Mouse (Mus musculus) limb, embryonic 10.5 days (tissue): ENCODE measurements around the gene Plekha5. TPM values are rescaled to one million over a fixed set of nuclear protein-coding genes. Genes with fewer than 3 reads are reported as not detected.

ENCODE experiments used
- DNase-seq: peaks from one replicate; pipeline ENCODE4 v3.0.0-alpha.2; 2017; ENCODE audit warnings: low spot score
- H3K27ac ChIP-seq: fragments of 300-500 bp; sonication (generic); 2 replicates; pipeline ENCODE4 v1.5.1; 2016; ENCODE audit warnings: mild to moderate bottlenecking
- H3K27me3 ChIP-seq: fragments of 300-500 bp; sonication (generic); 2 replicates; pipeline ENCODE4 v1.6.1; 2016; ENCODE audit warnings: low read depth, mild to moderate bottlenecking; ENCODE audit not compliant: poor library complexity, severe bottlenecking
- H3K36me3 ChIP-seq: fragments of 300-500 bp; sonication (generic); 2 replicates; pipeline ENCODE4 v1.6.1; 2016; ENCODE audit warnings: mild to moderate bottlenecking, moderate library complexity
- H3K4me1 ChIP-seq: fragments of 300-500 bp; sonication (generic); 2 replicates; pipeline ENCODE4 v1.6.1; 2016
- H3K4me3 ChIP-seq: fragments of 300-500 bp; sonication (generic); 2 replicates; pipeline ENCODE4 v1.5.1; 2016; ENCODE audit warnings: mild to moderate bottlenecking, moderate library complexity
- H3K9me3 ChIP-seq: fragments of 300-500 bp; sonication (generic); replicated peaks from 2 replicates; pipeline ENCODE4 v1.6.1; 2016; ENCODE audit warnings: mild to moderate bottlenecking
- WGBS: fragments of 180-500 bp; shearing (Covaris S2); methylation state at CpG from one replicate; pipeline ENCODE4 v1.1.7; 2016; 5-methylcytosine and 5-hydroxymethylcytosine counted together
- polyA plus RNA-seq: library from polyadenylated mRNA; unstranded; fragments of >200 nt; fragmentation: Nextera tagmentation; extraction: Ambion mirVana; gene quantifications from 2 replicates; pipeline ENCODE4 v1.2.1, GENCODE M21; 2016

The Plekha5 gene
- polyA plus RNA-seq, 1 experiment from 2014 or later: 44.3 TPM

DNA sequence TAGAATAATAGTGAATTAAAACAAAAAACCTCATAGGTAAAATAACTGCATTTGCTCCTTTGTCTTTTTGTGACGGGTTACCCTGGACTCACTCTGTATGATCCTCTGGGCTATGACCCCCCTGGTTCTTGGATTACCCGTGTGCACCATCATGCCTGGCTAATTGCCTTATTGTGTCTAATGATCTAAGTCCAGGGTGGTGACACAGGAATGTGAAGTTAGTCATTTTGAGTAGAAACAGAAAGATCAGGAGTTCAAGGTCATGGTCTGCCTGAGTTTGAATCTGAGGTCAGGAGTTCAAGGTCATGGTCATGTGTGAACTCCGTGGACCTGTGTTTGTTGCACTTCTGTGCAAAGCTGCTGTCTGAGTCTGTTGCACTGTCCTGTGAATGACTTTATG, 181.9 kb downstream of the Plekha5 start:
- Histone ChIP-seq H3K27ac (no peak overlapping the region), H3K27me3 (no peaks in the 10 kb centered on the region), H3K4me1 (peaks cover 13% of the 10 kb centered on the region), H3K36me3 (no peaks in the 10 kb centered on the region), H3K9me3 (no peaks in the 10 kb centered on the region), H3K4me3 (no peak overlapping the region)
- 68% methylated on average over 3 of the region's 3 CpGs for WGBS
- no peak for DNase-seq

DNA sequence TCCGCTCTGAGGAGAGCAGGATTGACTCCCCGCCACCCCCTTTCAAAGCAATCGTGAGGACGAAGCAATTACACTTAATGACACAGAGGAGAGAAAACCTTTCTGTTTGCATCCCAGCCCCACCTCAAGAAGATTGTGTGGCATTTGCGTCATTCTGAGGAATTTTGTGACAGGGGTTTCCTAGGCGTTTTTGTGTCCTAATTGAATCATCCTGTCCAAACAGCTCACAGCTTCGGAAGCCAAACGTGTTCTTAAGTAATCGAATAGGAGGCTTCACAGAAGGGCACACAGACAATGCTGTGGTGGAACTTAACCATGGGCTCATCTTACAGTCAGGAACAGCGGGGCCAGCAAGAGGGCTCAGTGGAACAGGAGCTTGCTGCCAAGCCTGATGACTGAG, 182.7 kb downstream of the Plekha5 start:
- H3K27me3 ChIP-seq: no peaks in the 10 kb centered on the region
- no peaks in the 10 kb centered on the region for H3K9me3 ChIP-seq
- H3K4me3 ChIP-seq: no peak overlapping the region
- no peak for DNase-seq
- no peaks in the 10 kb centered on the region for H3K36me3 ChIP-seq
- WGBS: 54% methylated on average over 10 of the region's 10 CpGs
- no peak overlapping the region for H3K27ac ChIP-seq
- H3K4me1 ChIP-seq: peaks cover 13% of the 10 kb centered on the region

DNA sequence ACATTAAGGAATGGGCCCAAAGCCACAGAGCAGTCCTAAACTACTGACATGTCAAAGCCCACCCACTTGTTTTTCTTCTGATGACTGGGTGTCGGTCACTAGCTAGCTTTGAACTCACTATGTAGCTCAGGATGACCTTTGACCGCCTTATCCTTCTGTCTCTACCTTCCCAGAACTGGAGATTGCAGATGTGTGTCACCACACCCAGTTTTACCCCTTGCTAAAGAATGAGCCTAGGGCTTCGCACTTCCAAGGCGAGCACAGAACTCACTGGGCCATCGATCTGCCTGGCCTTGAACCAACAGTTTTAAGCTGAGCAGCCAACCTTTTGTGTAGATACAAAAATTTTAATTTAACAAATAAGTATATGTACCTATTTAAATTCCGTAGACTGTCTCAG, 184.8 kb downstream of the Plekha5 start:
- Histone ChIP-seq H3K4me3 (no peak overlapping the region), H3K27me3 (no peaks in the 10 kb centered on the region), H3K4me1 (peaks cover 3% of the 10 kb centered on the region; the same call in 1 of the 2 replicates), H3K9me3 (no peaks in the 10 kb centered on the region), H3K27ac (no peak overlapping the region), H3K36me3 (no peaks in the 10 kb centered on the region)
- no peak for DNase-seq
- WGBS: 90% methylated on average over 6 of the region's 6 CpGs

DNA sequence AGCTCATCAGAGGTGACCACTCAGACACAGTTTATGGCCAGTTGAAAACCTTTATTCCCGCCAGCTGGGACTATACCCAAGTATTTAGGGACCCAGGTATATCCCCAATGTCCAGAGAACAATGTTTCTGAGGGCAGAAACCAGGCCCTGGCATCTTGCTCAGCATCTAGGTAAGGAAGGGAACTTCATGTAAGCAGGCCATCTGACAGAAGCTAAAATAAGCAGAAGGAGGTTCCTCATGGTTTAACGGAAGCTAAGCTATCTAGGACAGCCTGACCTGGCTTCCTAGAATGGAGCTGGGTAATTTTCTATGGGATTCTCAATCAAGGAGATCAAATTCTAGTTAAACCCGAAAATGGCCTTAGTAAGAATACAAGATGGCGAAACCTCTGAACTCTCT, 185.7 kb downstream of the Plekha5 start:
- Histone ChIP-seq H3K27ac (no peak overlapping the region), H3K9me3 (no peaks in the 10 kb centered on the region), H3K36me3 (no peaks in the 10 kb centered on the region), H3K4me1 (no peaks in the 10 kb centered on the region), H3K27me3 (no peaks in the 10 kb centered on the region), H3K4me3 (no peak overlapping the region)
- DNase-seq: no peak
- WGBS: 82% methylated on average over 4 of the region's 4 CpGs

DNA sequence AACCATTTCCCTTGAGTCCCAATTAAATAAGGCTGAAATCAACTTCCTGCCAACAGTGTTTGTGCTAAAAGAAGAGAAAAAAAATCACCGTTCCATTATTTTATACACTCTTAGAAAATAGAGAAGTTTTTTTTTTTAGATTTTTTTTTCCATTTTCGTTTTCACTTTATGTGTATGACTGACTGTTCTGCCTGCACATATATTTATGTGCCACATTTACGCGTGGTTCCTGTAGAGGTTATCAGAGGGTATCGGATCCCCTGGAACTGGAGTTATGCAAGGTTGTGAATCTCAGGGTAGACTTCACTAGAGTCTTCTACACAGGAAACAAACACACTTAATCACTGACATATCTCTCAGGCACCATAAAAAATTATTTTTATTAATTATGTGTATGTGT, 186.3 kb downstream of the Plekha5 start:
- Histone ChIP-seq H3K9me3 (no peaks in the 10 kb centered on the region), H3K36me3 (no peaks in the 10 kb centered on the region), H3K27me3 (no peaks in the 10 kb centered on the region), H3K4me3 (no peak overlapping the region), H3K27ac (no peak overlapping the region), H3K4me1 (no peaks in the 10 kb centered on the region)
- 94% methylated on average over 5 of the region's 5 CpGs for WGBS
- no peak for DNase-seq

DNA sequence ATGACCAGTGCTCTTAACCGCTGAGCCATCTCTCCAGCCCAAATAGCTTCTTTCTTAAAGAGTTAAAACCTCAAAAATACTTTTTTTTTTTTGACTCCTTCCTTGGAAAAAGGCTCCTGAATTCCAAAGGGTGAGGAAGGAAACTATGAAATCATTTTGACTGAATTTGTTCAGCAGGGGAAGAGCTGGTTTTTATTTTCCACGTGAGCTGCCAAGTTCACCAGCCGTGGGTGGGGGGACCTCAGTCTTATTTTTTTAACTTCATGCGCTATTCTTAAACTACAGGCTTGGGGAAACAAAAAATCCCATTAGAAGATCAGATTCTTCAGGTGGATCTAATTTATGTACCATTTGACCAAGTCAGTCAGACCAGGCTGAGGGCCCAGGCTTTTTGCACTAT, 187.4 kb downstream of the Plekha5 start:
- no peaks in the 10 kb centered on the region for H3K36me3 ChIP-seq
- H3K27me3 ChIP-seq: no peaks in the 10 kb centered on the region
- DNase-seq: no peak
- H3K4me1 ChIP-seq: no peaks in the 10 kb centered on the region
- no peak overlapping the region for H3K27ac ChIP-seq
- WGBS: 90% methylated on average over 4 of the region's 4 CpGs
- H3K9me3 ChIP-seq: no peaks in the 10 kb centered on the region
- no peak overlapping the region for H3K4me3 ChIP-seq

DNA sequence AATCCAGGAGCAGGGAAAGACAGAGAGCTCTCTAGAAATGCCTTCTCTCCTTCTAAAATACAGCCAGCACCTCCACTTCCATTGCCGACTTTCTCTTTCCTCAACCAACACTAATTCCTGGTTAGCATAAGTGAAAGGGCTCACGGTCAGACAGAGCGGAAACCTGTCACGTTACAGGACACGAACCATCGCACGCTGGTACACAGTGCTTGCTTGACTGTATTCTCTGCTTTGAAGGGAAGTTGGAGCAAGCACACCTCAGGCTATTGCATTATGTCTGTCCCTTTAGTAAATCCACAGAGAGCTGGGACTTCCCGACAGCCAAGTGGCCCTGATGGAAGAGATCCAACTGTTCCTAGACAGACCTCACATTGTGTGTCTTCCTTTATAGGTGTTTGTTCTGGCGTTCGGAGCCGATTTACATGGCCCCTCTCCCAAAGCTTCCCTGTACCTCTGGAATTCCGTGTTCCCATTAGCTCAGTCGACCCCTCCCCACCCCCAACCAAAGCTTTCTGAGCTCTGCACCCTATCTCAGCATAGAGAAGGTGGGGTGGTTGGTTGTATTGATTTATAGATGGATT, 188.1 kb downstream of the Plekha5 start:
- no peaks in the 10 kb centered on the region for H3K9me3 ChIP-seq
- no peak for DNase-seq

DNA sequence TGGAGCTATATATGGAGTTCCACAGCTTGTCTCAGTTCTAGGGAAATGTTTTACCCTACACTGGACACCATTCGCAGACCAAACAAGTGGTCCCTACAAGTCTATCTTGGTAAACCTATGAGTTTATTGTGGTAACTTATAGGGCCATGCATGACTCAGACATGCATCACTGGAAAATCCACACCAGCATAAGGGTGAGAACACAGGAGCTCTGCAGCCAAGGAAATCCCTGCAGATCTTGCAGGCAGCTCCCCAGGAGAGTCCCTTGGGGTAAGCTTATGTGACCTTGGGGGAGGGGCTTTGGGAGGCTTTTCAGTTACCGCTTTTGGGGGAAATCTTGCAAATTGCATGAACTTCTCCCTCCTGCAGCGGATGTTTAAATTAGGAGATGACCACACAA, 190.0 kb downstream of the Plekha5 start:
- H3K36me3 ChIP-seq: no peaks in the 10 kb centered on the region
- no peaks in the 10 kb centered on the region for H3K27me3 ChIP-seq
- no peak for DNase-seq
- no peak overlapping the region for H3K4me3 ChIP-seq
- WGBS: 80% methylated on average over 3 of the region's 3 CpGs
- H3K9me3 ChIP-seq: no peaks in the 10 kb centered on the region
- no peak overlapping the region for H3K27ac ChIP-seq
- H3K4me1 ChIP-seq: no peaks in the 10 kb centered on the region

More for the DNA sequence above, 188.1 kb downstream of the Plekha5 start:
- 88% methylated on average over 13 of the region's 13 CpGs for WGBS
- Histone ChIP-seq H3K27ac (no peak overlapping the region), H3K36me3 (no peaks in the 10 kb centered on the region), H3K27me3 (no peaks in the 10 kb centered on the region), H3K4me3 (no peak overlapping the region), H3K4me1 (no peaks in the 10 kb centered on the region)

DNA sequence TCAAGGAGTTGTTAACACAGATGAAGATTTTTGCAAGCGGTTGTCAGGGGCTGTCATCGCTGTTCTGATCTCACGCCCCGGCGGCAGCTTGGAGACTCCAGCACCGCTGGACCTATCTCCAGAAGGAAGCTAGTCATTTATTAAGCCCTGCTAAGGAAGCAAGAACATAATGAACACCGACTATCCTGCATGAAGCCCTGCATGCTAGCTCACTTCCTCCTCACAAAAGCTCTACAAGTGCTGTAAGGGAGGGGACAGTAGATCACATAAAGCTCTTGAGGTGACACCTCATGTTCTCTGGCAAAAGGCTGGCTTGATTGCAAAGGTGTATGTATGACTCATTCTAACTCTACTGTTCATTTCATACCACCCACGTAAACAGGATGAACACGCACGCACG, 190.9 kb downstream of the Plekha5 start:
- Histone ChIP-seq H3K9me3 (no peaks in the 10 kb centered on the region), H3K27me3 (no peaks in the 10 kb centered on the region), H3K4me1 (no peaks in the 10 kb centered on the region), H3K4me3 (no peak overlapping the region), H3K27ac (no peak overlapping the region), H3K36me3 (no peaks in the 10 kb centered on the region)
- WGBS: 94% methylated on average over 11 of the region's 11 CpGs
- no peak for DNase-seq

DNA sequence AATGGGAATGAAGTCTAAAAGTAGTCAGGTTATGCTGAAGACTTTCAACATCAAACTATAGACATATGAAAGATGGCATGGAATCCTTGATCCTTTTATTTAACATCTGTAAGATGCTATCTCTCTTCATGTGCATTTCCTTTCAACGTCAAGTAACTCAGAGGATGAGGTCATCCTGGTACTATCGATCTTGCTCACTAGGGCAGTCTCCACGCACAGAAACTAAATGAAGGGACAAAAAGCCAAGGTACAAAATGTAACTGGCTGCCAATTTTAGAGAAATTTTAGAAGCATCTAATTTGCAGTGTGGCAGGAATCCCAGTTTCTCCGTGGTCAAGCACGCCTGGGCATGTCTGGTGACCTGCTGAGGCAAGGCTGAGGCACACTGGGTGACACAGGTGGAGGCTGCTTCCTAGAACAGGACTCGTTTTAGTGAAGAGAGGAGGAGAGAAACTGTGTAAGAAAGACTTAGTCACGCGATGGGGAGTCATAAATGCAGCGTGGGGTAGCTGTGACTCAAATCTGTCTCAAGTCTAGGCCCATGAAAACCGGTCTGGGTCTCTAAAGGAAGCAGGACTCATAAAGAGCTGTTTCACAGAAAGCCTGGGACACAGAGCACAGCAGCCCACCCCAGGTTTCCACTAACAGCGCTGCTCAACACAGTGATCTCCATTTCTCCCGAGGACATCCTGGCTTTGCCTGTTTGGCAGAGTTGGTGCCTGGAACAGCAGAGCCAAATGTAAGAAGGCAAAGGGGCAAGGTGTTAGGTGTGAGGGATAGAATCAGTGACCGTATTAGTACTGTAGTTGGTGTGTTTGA, 196.9 kb downstream of the Plekha5 start:
- peaks cover 12% of the 10 kb centered on the region for H3K4me1 ChIP-seq
- H3K9me3 ChIP-seq: no peaks in the 10 kb centered on the region
- H3K27me3 ChIP-seq: peaks cover 9% of the 10 kb centered on the region
- no peak overlapping the region for H3K27ac ChIP-seq
- H3K4me3 ChIP-seq: no peak overlapping the region
- WGBS: 61% methylated on average over 13 of the region's 13 CpGs
- no peaks in the 10 kb centered on the region for H3K36me3 ChIP-seq
- no peak for DNase-seq

DNA sequence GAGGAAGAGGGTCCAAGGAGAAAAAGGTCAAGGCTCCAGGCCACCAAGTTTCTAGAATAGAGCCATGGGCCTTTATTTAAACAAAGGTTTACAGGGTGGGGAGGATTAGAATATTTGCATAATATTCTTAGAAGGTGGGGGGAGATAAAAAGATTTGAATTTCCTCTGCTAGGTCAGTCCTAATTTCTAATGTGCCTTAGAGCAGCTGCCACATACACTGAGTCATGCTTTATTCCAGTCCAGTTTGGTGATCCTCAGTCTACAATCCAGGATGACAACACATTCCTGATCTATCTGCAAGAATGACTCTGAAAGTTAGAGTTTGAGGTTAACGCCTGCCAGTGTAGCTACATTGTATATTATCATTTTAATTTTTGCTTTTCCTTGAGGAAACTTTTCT, 197.8 kb downstream of the Plekha5 start:
- peaks cover 21% of the 10 kb centered on the region for H3K4me1 ChIP-seq
- WGBS: 98% methylated on average over 1 of the region's 1 CpGs
- peaks cover 9% of the 10 kb centered on the region for H3K27me3 ChIP-seq
- H3K9me3 ChIP-seq: no peaks in the 10 kb centered on the region
- no peak overlapping the region for H3K27ac ChIP-seq
- H3K4me3 ChIP-seq: no peak overlapping the region
- H3K36me3 ChIP-seq: no peaks in the 10 kb centered on the region
- DNase-seq: no peak

DNA sequence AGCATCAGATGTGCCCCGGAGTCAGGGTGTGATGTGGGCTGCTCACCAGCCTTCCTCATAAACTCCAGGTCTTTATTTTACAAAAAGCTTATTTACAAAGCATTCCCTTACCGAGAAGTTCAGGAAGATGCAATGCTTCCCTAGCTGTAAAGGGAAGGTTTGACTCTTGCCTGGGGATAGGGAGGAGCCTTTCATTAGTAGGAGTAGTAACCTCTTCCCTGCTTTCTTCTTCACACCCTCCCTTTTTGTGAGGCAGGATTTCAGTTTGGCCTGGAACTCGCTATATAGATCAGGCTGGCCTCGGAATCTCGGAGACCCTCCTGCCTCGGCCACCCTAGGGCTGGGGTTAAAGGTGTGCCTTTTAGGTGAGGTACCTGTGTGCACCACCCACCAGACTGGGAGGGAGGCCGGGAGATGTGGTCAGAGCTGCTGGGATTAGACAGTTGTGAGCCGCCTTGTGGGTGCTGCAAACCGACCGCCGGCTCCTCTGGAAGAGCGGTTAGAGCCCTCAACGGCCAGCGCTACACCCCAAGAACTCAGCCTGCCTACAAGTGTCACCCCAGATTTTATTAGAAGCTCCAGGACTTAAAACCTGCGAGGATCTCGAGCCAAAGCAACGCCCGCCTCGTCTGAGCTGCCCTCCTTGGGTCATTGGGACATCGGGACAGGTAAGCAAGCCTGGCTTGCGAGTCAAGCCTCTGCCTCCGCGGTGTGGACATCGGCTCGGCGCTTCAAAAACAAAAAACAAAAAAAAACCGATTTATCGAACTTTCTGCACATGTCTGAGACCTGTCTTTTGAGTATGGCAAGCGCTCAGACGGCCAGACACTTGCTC, 198.8 kb downstream of the Plekha5 start, which contains the start of gene Aebp2:
Gene Aebp2 (plus strand): TSS at position 273 of the 835 bp plus-strand sequence.
- H3K27ac ChIP-seq: peak within 1 kb of the TSS; percentile 97
- no peak for DNase-seq
- H3K9me3 ChIP-seq: no peaks in the 10 kb centered on the region
- H3K27me3 ChIP-seq: peaks cover 9% of the 10 kb centered on the region
- H3K36me3 ChIP-seq: no peaks in the 10 kb centered on the region
- H3K4me1 ChIP-seq: peaks cover 27% of the 10 kb centered on the region
- peak within 1 kb of the TSS; percentile 98 for H3K4me3 ChIP-seq
- 44% methylated on average over 30 of the region's 30 CpGs for WGBS
